Mouse (Mus musculus) left cerebral cortex, adult 9 months (tissue): Measurements from ENCODE around the gene Hcn1.

Experiments used
- DNase-seq, 2 experiments: peaks; one replicate each; pipeline ENCODE4 v3.0.0; 2022; ENCODE audit warnings: low spot score in 2 of 2

Hcn1 gene

GRCm38 (mm10) chr13:117705573-117705972 is 103.5 kb downstream of the Hcn1 start:
- no peak for DNase-seq

GRCm38 (mm10) chr13:117705997-117706396 is 103.9 kb downstream of the Hcn1 start:
- no peak for DNase-seq

DNA sequence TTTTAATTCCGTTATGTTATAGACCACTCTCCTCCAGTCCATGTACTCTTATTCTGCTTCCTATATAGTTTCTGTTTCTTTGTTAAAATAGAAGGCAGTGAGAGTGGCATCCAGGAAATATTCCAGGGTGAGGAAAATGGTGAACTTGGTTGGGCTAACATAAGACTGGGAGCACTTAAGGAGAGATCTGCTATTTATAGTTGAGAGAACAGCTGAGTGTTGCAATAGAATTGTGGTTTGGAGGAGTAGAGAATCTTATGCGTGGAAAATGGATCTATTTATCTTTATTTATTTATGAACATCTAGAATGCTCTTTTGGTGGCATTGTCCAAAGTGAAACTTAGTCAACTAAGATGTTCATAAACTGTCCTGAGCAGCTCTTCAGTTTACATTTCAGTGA is 104.4 kb downstream of the Hcn1 start:
- no peak for DNase-seq

DNA sequence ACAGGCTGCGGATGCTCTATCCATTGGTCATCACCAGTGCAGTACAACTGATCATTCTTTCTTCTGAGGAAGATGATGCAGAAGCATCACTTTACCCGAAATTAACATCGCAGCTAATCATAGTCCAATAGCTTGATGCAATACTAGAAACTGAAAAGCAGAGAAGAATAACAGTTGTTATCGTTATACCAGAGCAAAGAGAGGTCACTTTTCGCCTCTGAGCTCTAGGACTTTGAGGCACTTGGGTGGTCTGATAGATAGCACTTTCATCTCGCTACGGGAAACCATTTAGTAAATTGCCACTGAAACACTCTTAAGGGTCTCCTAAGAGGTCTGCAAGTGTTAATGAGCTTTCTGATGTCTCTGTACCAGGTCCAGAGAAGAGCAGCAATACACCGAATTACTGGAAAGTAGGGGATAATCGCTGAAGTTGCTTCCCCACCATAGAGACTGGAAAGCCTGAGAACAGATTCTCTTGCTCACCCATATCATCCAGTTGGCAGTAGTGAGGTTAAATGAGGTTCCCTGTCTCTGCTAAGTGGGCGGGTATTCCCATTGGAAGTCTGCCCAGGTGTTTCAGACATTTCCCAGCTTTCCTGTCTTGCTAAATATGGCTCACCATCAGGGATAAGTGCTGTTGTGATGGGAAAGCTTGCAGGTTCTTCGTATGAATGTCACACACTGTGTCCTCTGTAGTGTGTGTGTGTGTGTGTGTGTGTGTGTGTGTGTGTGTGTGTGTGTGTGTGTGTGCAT is 105.0 kb downstream of the Hcn1 start:
- peak; percentile 25 to 40 for DNase-seq

- no peak for DNase-seq
These were observed 108.7 kb downstream of the Hcn1 start for GRCm38 (mm10) chr13:117710811-117711210.

DNA sequence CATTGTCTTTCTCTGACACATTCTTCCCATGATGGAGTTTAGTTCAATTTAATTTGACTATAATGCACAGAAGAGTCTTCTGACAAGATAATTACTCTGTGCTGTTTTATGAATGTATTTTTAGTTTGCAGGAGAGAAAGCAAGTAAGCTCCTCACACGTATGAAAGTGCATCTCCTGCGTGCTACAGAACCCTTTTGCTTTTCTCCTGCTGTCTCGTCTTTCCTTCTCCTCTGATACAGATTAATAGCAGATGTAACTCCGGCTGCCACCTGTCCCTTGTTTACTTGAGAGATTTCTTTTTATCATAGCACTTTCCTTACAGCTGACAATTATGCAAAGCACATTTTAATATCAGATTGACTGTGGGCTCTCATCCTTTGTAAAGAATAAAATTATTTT is 120.0 kb downstream of the Hcn1 start:
- DNase-seq = peak in 1 of 2 experiments; percentile 10

DNA sequence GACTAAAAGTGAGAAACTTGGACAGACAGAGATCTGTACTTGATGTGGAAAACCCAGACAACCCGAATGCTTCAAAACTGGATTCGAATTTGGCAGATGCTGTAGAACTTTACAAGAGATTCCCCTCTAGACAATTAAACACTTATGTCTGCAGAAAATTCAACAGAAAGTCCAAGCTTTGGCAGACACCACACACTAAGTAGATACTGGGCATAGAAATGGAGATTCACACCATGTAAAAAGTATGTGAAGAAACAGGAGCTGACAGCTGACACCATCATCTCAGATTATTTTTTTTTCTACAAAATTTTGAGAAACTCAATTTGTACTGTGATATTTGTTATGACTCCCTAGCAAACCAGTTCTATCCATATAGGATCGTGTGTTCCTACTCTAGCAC is 122.0 kb downstream of the Hcn1 start:
- DNase-seq = no peak

- no peak for DNase-seq
These were observed 126.3 kb downstream of the Hcn1 start for GRCm38 (mm10) chr13:117728393-117728792.

GRCm38 (mm10) chr13:117732738-117733137 is 130.6 kb downstream of the Hcn1 start:
- DNase-seq = no peak

DNA sequence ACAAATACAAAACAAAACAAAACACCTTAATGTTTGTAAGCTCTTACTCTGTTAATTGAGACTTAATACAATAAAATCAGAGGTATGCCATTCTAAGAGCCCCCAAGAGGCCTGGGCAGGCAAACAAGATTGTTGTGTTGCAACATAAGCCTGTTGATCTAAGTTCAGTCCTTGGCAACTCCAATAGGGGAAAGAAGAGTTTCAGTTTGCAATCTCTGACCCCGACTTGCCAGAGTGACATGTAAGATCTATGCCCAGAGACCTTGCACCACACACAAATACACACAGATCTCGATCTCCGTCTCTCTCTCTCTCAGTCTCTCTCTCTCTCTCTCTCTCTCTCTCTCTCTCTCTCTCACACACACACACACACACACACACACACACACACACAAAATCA is 142.3 kb downstream of the Hcn1 start:
- no peak for DNase-seq

DNA sequence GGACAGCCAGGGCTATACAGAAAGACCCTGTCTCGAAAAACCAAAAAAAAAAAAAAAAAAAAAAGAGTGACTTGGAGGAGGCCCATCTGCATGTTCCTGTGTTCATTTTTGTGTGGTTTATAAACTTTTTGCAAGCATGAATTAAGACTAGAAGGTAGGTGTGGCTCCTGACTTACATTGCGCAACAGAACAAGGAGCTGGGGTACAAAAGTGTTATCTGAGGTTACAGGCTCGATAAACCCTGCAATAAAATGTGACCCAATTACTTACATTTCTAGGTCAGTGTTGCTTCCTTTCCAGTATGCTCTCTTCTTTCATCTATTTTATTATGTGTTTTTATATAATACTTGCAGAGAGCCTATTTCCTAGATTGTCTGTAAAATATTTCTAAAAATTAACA is 143.1 kb downstream of the Hcn1 start:
- no peak for DNase-seq

DNA sequence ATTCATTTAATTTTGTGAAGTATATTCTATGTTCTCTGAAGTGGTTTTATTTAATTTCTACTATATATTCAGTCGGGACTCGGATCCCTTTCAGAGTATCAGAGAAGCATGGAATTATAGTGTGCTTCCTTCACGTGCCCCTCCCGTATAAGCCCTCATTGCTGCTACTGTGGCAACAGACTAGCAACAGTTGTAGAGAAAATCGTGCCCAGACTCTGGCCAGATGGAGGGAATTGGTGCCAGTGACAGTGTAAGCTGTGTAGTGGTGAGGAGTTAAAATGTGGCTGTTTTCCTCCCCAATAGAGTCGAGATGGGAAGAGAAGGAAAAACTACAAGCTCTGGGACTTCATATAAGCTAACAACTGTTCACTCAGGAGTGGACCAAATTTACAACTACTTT is 163.4 kb downstream of the Hcn1 start:
- peak in 1 of 2 experiments; percentile 42 for DNase-seq

DNA sequence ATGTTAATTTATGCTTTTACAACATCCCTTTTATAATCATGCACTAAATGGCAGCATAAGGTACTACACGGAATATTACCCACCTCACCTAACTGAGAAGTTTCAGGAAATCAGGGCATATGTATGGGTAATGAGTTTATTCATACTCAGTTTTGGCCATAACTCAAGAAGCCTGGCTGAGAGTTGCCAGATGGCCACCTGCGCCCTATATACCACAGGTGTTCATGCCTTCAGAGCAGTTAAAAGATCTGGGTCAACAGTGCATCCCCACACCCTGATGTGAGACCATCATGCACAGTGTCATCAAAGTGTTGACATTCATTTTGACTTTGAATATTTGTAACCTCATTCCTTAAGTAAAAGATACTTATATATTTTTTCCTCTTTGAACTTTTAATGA is 183.3 kb downstream of the Hcn1 start:
- no peak for DNase-seq

DNA sequence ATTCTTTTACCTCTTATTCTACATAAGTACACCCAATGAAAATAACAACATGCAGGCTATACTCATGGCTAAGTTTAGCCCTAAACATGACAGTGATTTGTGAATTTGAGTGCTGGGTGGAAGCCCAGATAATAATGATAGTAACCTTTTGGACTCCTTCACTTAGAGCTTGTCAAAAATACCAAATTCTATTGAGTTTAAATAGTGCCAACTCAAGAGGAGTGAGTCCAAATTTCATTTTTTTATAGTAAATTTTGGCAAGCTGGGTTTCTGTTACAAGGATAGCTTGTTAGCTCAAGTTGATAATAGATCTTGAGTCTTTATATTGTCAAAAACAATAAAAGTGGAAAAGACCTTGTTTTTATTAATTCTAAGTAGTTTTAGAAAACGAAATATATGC is 190.7 kb downstream of the Hcn1 start:
- DNase-seq = no peak

DNA sequence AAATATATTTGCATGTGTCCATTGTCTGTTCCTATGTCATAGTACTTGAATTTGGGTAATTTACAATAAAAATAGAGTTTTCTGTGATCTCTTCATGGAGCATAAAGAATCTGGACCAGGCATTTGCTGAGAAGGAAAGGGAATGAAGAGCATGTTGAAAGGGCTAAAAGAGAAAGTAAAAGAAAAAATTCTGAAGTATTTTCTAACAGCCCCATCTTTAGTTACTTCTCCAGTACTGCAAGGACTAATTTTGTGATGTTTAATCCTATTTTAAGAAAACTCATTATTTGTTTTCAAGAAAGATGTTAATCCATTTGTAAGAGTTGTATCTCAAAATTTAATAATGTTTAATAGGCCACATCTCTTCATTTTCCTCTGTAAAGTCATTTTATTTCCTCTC is 198.9 kb downstream of the Hcn1 start:
- DNase-seq = no peak

DNA sequence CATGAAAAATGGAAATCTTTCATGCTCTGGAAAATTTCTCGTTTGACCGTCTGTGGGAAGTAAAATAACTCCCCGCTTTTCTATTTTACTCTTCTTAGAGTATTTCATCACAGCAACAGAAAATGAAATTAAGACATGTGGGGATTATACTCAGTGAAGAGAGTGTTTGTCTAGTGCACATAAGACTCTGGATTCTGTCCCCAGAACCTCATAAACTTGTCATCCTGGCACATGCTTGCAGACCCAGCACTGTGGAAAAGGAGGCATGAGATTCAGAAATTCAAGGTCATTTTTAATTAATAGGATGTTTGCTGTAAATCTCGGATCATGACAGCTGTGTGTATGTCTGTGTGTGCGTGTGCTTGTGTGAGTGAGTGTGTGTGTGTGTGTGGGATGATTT is 225.5 kb downstream of the Hcn1 start:
- no peak for DNase-seq

DNA sequence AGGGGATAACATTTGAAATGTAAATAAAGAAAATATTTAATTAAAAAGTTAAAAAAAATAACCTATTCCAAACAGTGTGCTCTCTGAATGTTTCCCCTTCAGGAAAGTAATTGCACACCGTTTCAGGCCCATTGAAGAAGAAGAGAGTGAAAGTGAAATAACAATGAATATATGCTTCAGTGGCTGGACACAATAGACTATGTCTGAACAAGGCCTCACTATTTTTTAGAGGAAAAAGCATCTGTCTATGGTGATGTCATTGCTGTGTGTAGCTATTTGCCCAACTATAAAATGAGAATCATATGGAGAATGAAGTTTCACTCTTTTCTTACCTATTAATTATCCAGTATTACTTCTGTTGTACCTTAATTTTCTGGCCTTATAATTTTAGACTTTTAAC is 234.5 kb downstream of the Hcn1 start:
- DNase-seq = no peak

DNA sequence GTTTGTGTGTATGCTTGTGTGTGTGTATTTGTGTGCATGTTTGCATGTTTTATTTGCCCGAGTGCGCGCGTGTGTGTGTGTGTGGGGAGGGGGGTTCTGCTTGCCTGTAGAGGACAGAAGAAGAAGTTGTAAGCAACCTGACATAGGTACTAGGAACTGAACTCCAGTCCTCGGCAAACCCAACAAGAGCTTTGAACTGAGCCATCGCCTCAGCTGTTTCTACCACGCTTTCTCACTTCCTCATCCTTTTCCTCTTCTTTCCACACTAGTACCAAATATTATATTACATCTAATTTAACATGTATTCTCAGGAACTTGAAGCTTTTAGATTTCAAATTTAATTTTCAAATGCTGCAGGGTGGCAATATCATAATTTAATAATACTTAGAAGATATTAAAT is 236.1 kb downstream of the Hcn1 start:
- DNase-seq = no peak

DNA sequence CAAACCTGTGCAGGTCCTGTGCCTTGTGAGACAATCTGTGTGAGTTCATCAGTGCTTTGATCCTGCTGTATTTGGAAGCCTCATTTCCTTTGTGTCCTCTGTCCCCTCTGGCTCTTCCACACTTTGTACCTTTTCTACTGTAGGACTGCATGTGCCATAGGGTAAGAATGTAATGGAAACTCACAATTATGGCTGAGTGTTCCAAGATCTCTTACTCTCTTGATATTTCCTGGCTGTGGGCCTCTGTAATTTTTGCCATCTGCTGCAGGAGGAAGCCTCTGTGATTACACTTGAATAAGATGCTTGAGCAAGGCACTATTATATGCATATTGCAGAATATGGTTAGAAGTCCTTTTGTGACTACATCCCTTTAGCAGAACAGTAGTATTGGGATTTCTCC is 240.2 kb downstream of the Hcn1 start:
- no peak for DNase-seq

DNA sequence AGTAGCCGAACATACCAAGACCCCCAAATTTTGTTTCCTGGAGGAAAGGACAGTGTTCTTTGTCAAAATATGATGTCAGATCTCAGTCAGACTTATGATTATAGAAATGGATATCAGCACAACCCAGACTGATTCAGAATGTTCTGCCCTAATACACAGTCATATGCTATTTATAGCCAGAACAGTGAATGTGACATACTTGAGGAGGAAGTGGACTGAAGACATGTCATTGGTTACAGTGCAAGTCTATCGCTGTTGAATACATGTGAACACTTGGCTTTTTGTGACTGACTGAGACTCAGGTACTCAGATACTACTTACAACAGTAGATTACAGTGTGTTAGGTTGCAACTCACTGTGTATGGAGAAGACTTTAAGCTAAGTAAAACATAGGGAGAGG is 245.2 kb downstream of the Hcn1 start:
- DNase-seq = no peak

GRCm38 (mm10) chr13:117848757-117849156 is 246.6 kb downstream of the Hcn1 start:
- no peak for DNase-seq

- DNase-seq = no peak
These were observed 250.0 kb downstream of the Hcn1 start for GRCm38 (mm10) chr13:117851954-117852710.

DNA sequence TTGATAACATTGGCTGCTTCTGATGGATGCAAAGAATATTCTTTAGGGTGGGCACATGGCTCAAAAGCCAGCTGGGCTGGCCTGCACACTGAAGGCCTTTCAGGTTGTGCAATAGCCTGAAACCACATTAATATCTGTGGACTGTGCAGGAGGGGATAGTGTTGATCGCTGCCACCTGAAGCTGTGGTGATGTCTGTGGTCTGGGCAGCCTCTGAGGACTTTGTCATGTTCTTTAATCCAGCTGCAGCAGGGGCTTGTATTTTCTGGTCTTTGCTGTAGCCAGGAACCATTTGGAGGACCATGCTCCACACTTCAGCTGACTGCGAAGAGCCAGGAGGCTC is 250.6 kb downstream of the Hcn1 start:
- no peak for DNase-seq

DNA sequence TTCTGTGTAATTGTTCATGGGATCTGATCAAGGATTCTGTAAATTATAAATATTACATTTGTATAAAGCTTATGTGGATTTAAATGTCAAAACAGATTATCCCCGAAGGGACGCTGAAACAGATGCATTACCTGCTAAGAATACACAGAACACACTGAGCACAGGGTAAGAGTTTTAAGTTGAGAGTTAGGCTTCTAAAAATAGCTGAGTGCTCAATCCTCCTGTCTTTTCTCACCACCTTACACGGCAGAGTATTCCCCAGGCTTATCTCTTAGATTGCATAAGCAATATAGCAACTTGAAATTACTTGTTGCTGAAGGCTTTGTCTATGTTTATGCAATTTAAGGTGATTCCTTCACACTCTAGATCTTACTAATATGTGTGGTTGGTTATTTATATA is 256.3 kb downstream of the Hcn1 start:
- DNase-seq = no peak
